Mouse (Mus musculus) liver, adult 2 months (tissue): ENCODE results near the gene Kctd2.

Source experiments
- CTCF ChIP-seq: fragments of 200-500 bp; IDR thresholded peaks from 2 replicates; pipeline ENCODE4 v1.5.1; 2011; ENCODE audit warnings: low read depth, low read length, control low read depth
- POLR2A ChIP-seq: fragments of 200-500 bp; IDR thresholded peaks from 2 replicates; pipeline ENCODE4 v1.6.1; 2011; ENCODE audit warnings: low read length, control low read depth; ENCODE audit not compliant: insufficient read depth; ENCODE audit errors: extremely low read depth

DNA sequence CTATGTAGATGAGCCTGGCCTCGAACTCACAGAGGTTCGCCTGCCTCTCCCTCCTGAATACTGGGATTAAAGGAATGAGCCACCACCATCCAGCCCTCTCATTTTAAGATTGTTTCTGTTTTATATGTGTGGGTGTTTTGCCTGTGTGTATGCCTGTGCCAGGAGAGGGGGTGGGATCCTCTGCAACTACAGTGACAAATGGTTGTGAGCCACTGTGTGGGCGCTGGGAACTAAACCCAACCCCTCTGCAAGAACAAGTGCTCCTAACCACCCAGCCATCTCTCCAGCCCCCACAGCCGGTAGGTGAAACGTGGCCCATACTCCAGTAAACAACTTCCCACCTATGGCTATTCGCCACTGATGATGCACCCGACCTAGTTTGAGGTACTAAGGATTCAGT lies 28.6 kb upstream of the Kctd2 start:
- TF ChIP-seq POLR2A = no peak
- TF ChIP-seq CTCF = no peak
